Mouse (Mus musculus) intestine, embryonic 15.5 days (tissue): ENCODE measurements at regions not wholly inside any gene's neighbourhood (a gene's known extent, or its start where the extent isn't known, plus 50 kb on each side); places are given as distances from the start of the nearest gene placed in this dataset.

ENCODE experiments used
- ATAC-seq: fragments of 200-750 bp; cut with Nextera tagmentation; 2 replicates; pipeline ENCODE4 v1.8.0; 2017; ENCODE audit warnings: moderate TSS enrichment, moderate library complexity
- H3K27ac ChIP-seq: fragments of 300-500 bp; sonication (generic); 2 replicates; pipeline ENCODE4 v1.5.1; 2015; ENCODE audit warnings: mild to moderate bottlenecking, inconsistent platforms
- H3K27me3 ChIP-seq: fragments of 300-500 bp; sonication (generic); replicated peaks from 2 replicates; pipeline ENCODE4 v1.6.1; 2015; ENCODE audit warnings: inconsistent platforms
- H3K36me3 ChIP-seq: fragments of 300-500 bp; sonication (generic); 2 replicates; pipeline ENCODE4 v1.6.1; 2015; ENCODE audit warnings: inconsistent platforms
- H3K4me1 ChIP-seq: fragments of 300-500 bp; sonication (generic); replicated peaks from 2 replicates; pipeline ENCODE4 v1.6.1; 2015; ENCODE audit warnings: inconsistent platforms
- H3K4me2 ChIP-seq: fragments of 300-500 bp; sonication (generic); replicated peaks from 2 replicates; pipeline ENCODE4 v1.6.1; 2015; ENCODE audit warnings: mild to moderate bottlenecking, inconsistent platforms
- H3K4me3 ChIP-seq: fragments of 300-500 bp; sonication (generic); replicated peaks from 2 replicates; pipeline ENCODE4 v1.5.1; 2015; ENCODE audit warnings: inconsistent platforms
- H3K9ac ChIP-seq: fragments of 300-500 bp; sonication (generic); 2 replicates; pipeline ENCODE4 v1.6.1; 2015; ENCODE audit warnings: inconsistent platforms
- H3K9me3 ChIP-seq: fragments of 300-500 bp; sonication (generic); 2 replicates; pipeline ENCODE4 v1.6.1; 2016; ENCODE audit warnings: inconsistent platforms
- WGBS: fragments of 180-500 bp; shearing (Covaris S2); methylation state at CpG from one replicate; pipeline ENCODE4 v1.1.7; 2015; 5-methylcytosine and 5-hydroxymethylcytosine counted together

GRCm38 (mm10) chr2:106461973-106462637 is 231.0 kb upstream of the Mpped2 start:
- Histone ChIP-seq H3K9ac (no peak overlapping the region), H3K4me2 (no peak overlapping the region), H3K4me1 (no peaks in the 10 kb centered on the region), H3K36me3 (no peaks in the 10 kb centered on the region), H3K27me3 (no peaks in the 10 kb centered on the region), H3K9me3 (no peaks in the 10 kb centered on the region), H3K27ac (no peak overlapping the region), H3K4me3 (no peak overlapping the region)
- ATAC-seq: no peak
- WGBS: 58% methylated on average over 12 of the region's 12 CpGs

GRCm38 (mm10) chr2:106465055-106465454 is 228.0 kb upstream of the Mpped2 start:
- H3K27me3 ChIP-seq: no peaks in the 10 kb centered on the region
- H3K4me2 ChIP-seq: no peak overlapping the region
- no peaks in the 10 kb centered on the region for H3K36me3 ChIP-seq
- H3K27ac ChIP-seq: no peak overlapping the region
- H3K9me3 ChIP-seq: no peaks in the 10 kb centered on the region
- H3K4me1 ChIP-seq: no peaks in the 10 kb centered on the region
- no peak overlapping the region for H3K9ac ChIP-seq
- ATAC-seq: no peak
- no peak overlapping the region for H3K4me3 ChIP-seq
- WGBS: 55% methylated on average over 3 of the region's 3 CpGs

DNA sequence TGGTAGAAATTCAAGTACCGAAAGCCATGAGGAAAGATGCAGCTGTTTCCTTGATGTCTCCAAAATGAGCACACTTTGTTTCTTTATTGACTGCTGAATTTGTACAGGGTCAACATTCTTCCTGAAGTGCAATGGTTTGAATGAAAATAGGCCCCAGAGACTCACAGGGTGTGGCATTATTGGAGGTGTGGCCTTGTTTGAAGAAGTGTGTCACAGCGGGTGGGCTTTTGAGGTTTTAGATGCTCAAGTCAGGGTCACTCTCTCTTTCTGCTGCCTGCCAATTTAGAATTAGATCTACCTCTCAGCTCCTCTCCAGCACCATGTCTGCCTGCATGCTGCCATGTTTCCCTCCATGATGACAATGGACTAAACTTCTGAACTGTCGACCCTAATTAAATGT is 227.2 kb upstream of the Mpped2 start:
- no peaks in the 10 kb centered on the region for H3K9me3 ChIP-seq
- H3K9ac ChIP-seq: no peak overlapping the region
- no peak overlapping the region for H3K4me3 ChIP-seq
- WGBS: 81% methylated on average over 3 of the region's 3 CpGs
- H3K4me1 ChIP-seq: no peaks in the 10 kb centered on the region
- no peaks in the 10 kb centered on the region for H3K27me3 ChIP-seq
- H3K4me2 ChIP-seq: no peak overlapping the region
- no peak for ATAC-seq
- H3K36me3 ChIP-seq: no peaks in the 10 kb centered on the region
- no peak overlapping the region for H3K27ac ChIP-seq

DNA sequence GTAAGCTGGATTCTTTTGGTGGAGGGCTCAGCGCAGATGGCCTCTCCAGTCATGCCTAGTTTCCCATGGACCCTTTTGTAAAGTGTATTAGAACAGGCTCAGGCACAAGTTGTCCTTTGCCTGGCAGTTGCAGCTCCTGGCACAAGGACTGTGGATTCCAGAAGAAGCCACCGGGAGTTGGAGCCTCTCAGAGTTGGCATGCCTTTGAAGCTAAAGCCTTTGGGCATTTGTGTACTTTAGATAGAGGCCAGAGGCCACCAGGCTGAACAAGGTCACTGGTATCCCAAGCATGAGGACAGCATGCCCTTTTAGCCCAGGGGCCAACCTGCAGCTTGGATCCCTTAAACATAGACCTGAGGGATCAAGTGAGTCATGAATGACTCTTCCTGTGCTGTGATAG is 223.9 kb upstream of the Mpped2 start:
- H3K27ac ChIP-seq: no peak overlapping the region
- no peaks in the 10 kb centered on the region for H3K4me1 ChIP-seq
- 66% methylated on average over 2 of the region's 2 CpGs for whole genome bisulfite sequencing
- no peaks in the 10 kb centered on the region for H3K36me3 ChIP-seq
- H3K4me3 ChIP-seq: no peak overlapping the region
- no peak for ATAC-seq
- no peak overlapping the region for H3K9ac ChIP-seq
- H3K4me2 ChIP-seq: no peak overlapping the region
- no peaks in the 10 kb centered on the region for H3K27me3 ChIP-seq
- H3K9me3 ChIP-seq: no peaks in the 10 kb centered on the region

GRCm38 (mm10) chr2:106473458-106473857 is 219.6 kb upstream of the Mpped2 start:
- 87% methylated on average over 3 of the region's 3 CpGs for WGBS
- Histone ChIP-seq H3K36me3 (no peaks in the 10 kb centered on the region), H3K4me1 (no peaks in the 10 kb centered on the region), H3K4me3 (no peak overlapping the region), H3K9me3 (no peaks in the 10 kb centered on the region), H3K27ac (no peak overlapping the region), H3K9ac (no peak overlapping the region), H3K4me2 (no peak overlapping the region), H3K27me3 (no peaks in the 10 kb centered on the region)
- no peak for ATAC-seq

- Histone ChIP-seq H3K36me3 (no peaks in the 10 kb centered on the region), H3K9ac (no peak overlapping the region), H3K4me2 (no peak overlapping the region), H3K27ac (no peak overlapping the region), H3K27me3 (no peaks in the 10 kb centered on the region), H3K4me3 (no peak overlapping the region), H3K4me1 (no peaks in the 10 kb centered on the region), H3K9me3 (no peaks in the 10 kb centered on the region)
- 74% methylated on average over 2 of the region's 2 CpGs for whole genome bisulfite sequencing
- ATAC-seq: no peak
These were observed 215.1 kb upstream of the Mpped2 start for GRCm38 (mm10) chr2:106477991-106478390.

DNA sequence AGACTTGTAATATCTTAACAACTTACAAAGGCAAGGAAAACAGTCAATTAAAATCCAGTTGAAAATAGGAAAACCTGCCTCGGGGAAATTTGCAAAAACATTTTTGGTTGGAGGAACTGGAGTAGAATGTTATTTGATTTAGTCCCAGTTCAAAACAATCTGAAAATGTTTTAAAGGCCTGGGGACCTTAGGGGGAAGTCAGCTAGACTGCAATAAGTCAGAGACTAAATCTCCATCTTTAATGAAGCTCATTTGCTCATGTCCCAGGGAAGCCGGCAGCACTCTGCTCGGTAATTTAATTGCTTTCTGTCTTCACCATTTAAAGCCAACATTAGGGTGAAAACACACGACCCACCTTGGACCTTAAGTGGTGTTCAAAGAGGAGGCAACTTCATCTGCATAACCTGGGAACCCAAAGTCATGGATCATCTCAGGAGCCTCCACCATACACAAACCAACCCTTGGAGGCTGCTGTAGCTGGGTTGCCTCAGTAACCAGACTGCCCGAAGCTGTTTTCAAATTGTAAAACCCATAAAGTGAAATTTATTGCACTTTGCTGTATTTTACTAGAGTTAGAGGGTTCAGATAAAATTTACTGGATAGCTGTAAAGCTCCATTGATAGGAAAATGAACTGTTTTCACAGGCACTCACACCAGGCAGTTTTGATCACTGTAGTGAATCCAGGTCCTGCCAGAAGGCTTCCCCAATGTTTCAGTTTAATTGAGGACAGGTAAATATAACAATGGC is 205.6 kb upstream of the Mpped2 start:
- Histone ChIP-seq H3K36me3 (no peaks in the 10 kb centered on the region), H3K4me2 (no peak overlapping the region), H3K4me1 (no peaks in the 10 kb centered on the region), H3K27me3 (no peaks in the 10 kb centered on the region), H3K27ac (no peak overlapping the region), H3K9ac (no peak overlapping the region), H3K4me3 (no peak overlapping the region), H3K9me3 (no peaks in the 10 kb centered on the region)
- ATAC-seq: no peak
- WGBS: 60% methylated on average over 5 of the region's 5 CpGs

DNA sequence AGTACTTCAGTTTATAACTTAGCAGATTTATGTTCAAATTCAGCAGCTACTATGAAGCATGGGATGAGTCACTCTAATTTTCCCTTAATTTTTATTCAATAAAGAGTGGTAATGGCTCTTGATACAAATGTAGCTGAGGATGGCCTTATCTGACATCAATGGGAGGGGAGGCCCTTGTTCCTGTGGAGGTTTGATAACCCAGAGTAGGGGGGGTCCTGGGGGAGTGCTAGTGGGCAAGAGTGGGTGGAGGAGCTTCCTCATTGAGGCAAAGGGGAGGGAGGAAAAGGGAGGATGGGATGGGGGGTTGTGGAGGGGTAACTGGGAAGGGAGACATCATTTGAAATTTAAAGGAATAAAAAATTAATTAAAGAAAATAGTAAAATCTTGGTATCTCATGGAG is 194.3 kb upstream of the Mpped2 start:
- ATAC-seq: no peak
- Histone ChIP-seq H3K9me3 (no peaks in the 10 kb centered on the region), H3K27me3 (no peaks in the 10 kb centered on the region), H3K9ac (no peak overlapping the region), H3K4me1 (no peaks in the 10 kb centered on the region), H3K27ac (no peak overlapping the region), H3K4me3 (no peak overlapping the region), H3K36me3 (no peaks in the 10 kb centered on the region), H3K4me2 (no peak overlapping the region)

- Histone ChIP-seq H3K9ac (no peak overlapping the region), H3K27me3 (no peaks in the 10 kb centered on the region)
- 70% methylated on average over 3 of the region's 3 CpGs for WGBS
These were observed 193.7 kb upstream of the Mpped2 start for GRCm38 (mm10) chr2:106499227-106499928.

DNA sequence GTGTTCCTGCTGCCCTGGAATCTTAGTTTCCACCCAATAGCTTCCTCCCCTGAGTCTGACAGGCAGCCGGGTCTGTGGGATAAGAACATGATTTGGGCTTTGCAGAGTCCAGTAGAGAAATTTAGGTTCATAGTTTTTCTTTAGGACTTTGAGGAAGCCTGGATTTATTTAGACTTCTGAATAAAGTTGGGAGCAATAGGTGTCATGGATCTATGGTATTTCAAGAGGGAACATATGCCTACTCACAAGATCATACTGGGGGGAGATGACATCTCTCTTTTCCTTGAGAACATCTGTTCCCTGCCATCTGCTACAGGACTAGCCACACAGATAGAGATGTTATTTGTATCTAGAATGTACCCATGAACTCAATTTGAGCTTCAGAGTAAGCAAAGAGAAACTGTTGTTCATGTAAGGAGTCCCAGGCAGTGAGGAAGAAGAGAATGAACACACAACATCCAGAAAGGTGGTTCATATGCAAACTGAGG is 188.1 kb upstream of the Mpped2 start:
- Histone ChIP-seq H3K4me3 (no peak overlapping the region), H3K27ac (no peak overlapping the region), H3K4me2 (no peak overlapping the region), H3K27me3 (no peaks in the 10 kb centered on the region), H3K36me3 (no peaks in the 10 kb centered on the region), H3K9me3 (no peaks in the 10 kb centered on the region), H3K4me1 (no peaks in the 10 kb centered on the region), H3K9ac (no peak overlapping the region)
- 89% methylated on average over 1 of the region's 1 CpGs for WGBS
- no peak for ATAC-seq

More at GRCm38 (mm10) chr2:106499227-106499928, 193.7 kb upstream of the Mpped2 start:
- Histone ChIP-seq H3K4me1 (no peaks in the 10 kb centered on the region), H3K36me3 (no peaks in the 10 kb centered on the region), H3K9me3 (no peaks in the 10 kb centered on the region), H3K27ac (no peak overlapping the region), H3K4me2 (no peak overlapping the region), H3K4me3 (no peak overlapping the region)
- ATAC-seq: no peak

- no peak overlapping the region for H3K9ac ChIP-seq
- no peak overlapping the region for H3K27ac ChIP-seq
- ATAC-seq: no peak
- no peaks in the 10 kb centered on the region for H3K27me3 ChIP-seq
- H3K4me2 ChIP-seq: no peak overlapping the region
- no peak overlapping the region for H3K4me3 ChIP-seq
- no peaks in the 10 kb centered on the region for H3K4me1 ChIP-seq
- H3K9me3 ChIP-seq: no peaks in the 10 kb centered on the region
- 86% methylated on average over 9 of the region's 9 CpGs for WGBS
- H3K36me3 ChIP-seq: no peaks in the 10 kb centered on the region
These were observed 181.2 kb upstream of the Mpped2 start for GRCm38 (mm10) chr2:106511889-106512288.

GRCm38 (mm10) chr2:106512338-106513024 is 180.6 kb upstream of the Mpped2 start:
- Histone ChIP-seq H3K36me3 (no peaks in the 10 kb centered on the region), H3K9ac (no peak overlapping the region), H3K27ac (no peak overlapping the region), H3K27me3 (no peaks in the 10 kb centered on the region), H3K4me2 (no peak overlapping the region), H3K4me1 (no peaks in the 10 kb centered on the region), H3K4me3 (no peak overlapping the region), H3K9me3 (no peaks in the 10 kb centered on the region)
- WGBS: 47% methylated on average over 14 of the region's 14 CpGs
- no peak for ATAC-seq
